Mouse (Mus musculus): ENCODE data around the gene Gmps. TPM values are rescaled to one million over a fixed set of nuclear protein-coding genes. Genes with fewer than 3 reads are reported as not detected.

Gmps gene
- total RNA-seq, 2 experiments from 2014 or later, result 9.3 to 10.4 TPM

- no peak; the same call in 1 of the 2 replicates for ATAC-seq (replicated peaks; ENCODE audit: low FRiP score, poor library complexity, severe bottlenecking)
These were observed 64.2 kb downstream of the Gmps start for GRCm38 (mm10) chr3:64039818-64040784.

Other genes starting within 250 kb of the Gmps start
- gene Plch1, start 76.6 kb upstream of the Gmps start, total RNA-seq (2015; ENCODE audit: low replicate concordance), result not detected in 2 replicates
- gene Plch1, start 76.6 kb upstream of the Gmps start, total RNA-seq (2017; ENCODE audit: low replicate concordance), result not detected in 2 replicates
- 2.3 TPM in 1 of 2 replicates, not detected in the other for gene E130311K13Rik, start 46.6 kb upstream of the Gmps start, total RNA-seq (2015; ENCODE audit: low replicate concordance)
- 0.98 and 2.5 TPM in 2 replicates for gene E130311K13Rik, start 46.6 kb upstream of the Gmps start, total RNA-seq (2017; ENCODE audit: low replicate concordance)
- gene Slc33a1, start 11.3 kb upstream of the Gmps start, total RNA-seq (2015; ENCODE audit: low replicate concordance), result 5.4 TPM in 2 replicates
- 6.7 and 7.2 TPM in 2 replicates for gene Slc33a1, start 11.3 kb upstream of the Gmps start, total RNA-seq (2017; ENCODE audit: low replicate concordance)
- gene Vmn2r1, start 105.4 kb downstream of the Gmps start, total RNA-seq (2015; ENCODE audit: low replicate concordance), result not detected in 2 replicates
- gene Vmn2r1, start 105.4 kb downstream of the Gmps start, total RNA-seq (2017; ENCODE audit: low replicate concordance), result not detected in 2 replicates
- not detected in 2 replicates for gene Vmn2r2, start 165.8 kb downstream of the Gmps start, total RNA-seq (2015; ENCODE audit: low replicate concordance)
- not detected in 2 replicates for gene Vmn2r2, start 165.8 kb downstream of the Gmps start, total RNA-seq (2017; ENCODE audit: low replicate concordance)